Mouse (Mus musculus) spleen, postnatal 4 days (tissue): Measurements from ENCODE around the gene Gata5.

ENCODE experiments used
- DNase-seq, 2 experiments: peaks; one replicate each; pipeline ENCODE4 v3.0.0; 2022; ENCODE audit warnings: low spot score in 2 of 2

Gene Gata5

GRCm38 (mm10) chr2:180307680-180308079 lies 26.8 kb downstream of the Gata5 start:
- no peak for DNase-seq

GRCm38 (mm10) chr2:180306423-180307168 lies 27.9 kb downstream of the Gata5 start:
- DNase-seq = no peak

GRCm38 (mm10) chr2:180306009-180306408 lies 28.5 kb downstream of the Gata5 start:
- DNase-seq = no peak

- DNase-seq = no peak
Measured at GRCm38 (mm10) chr2:180305490-180305889, 29.0 kb downstream of the Gata5 start.

- DNase-seq = no peak
Measured at GRCm38 (mm10) chr2:180304554-180304953, 29.9 kb downstream of the Gata5 start.

GRCm38 (mm10) chr2:180303468-180303867 lies 31.0 kb downstream of the Gata5 start:
- DNase-seq = no peak

GRCm38 (mm10) chr2:180302201-180302600 lies 32.3 kb downstream of the Gata5 start:
- no peak for DNase-seq

- DNase-seq = no peak
Measured at GRCm38 (mm10) chr2:180300771-180301170, 33.7 kb downstream of the Gata5 start.

GRCm38 (mm10) chr2:180300252-180300651 lies 34.2 kb downstream of the Gata5 start:
- DNase-seq = no peak

- DNase-seq = no peak
Measured at GRCm38 (mm10) chr2:180292906-180293305, 41.6 kb downstream of the Gata5 start.

GRCm38 (mm10) chr2:180292026-180292425 lies 42.5 kb downstream of the Gata5 start:
- DNase-seq = no peak

GRCm38 (mm10) chr2:180291566-180291965 lies 42.9 kb downstream of the Gata5 start:
- DNase-seq = no peak

- DNase-seq = no peak
Measured at GRCm38 (mm10) chr2:180290503-180290902, 44.0 kb downstream of the Gata5 start.

GRCm38 (mm10) chr2:180289440-180290108 lies 44.9 kb downstream of the Gata5 start, which contains the start of gene Rbbp8nl:
Rbbp8nl (minus strand) TSS chr2:180289879.
- DNase-seq = no peak

- no peak for DNase-seq
Measured at GRCm38 (mm10) chr2:180288966-180289365, 45.5 kb downstream of the Gata5 start.

- no peak for DNase-seq
Measured at GRCm38 (mm10) chr2:180279321-180279720, 55.2 kb downstream of the Gata5 start.

GRCm38 (mm10) chr2:180277773-180278320 lies 56.7 kb downstream of the Gata5 start:
- no peak for DNase-seq

GRCm38 (mm10) chr2:180276851-180277259 lies 57.6 kb downstream of the Gata5 start:
- no peak for DNase-seq

- DNase-seq = no peak
Measured at GRCm38 (mm10) chr2:180276385-180276784, 58.1 kb downstream of the Gata5 start.

- peak; percentile 73 to 89 for DNase-seq
Measured at GRCm38 (mm10) chr2:180275836-180276235, 58.7 kb downstream of the Gata5 start.
